Mouse (Mus musculus): ENCODE results near the gene Adcy7.

The Adcy7 gene

DNA sequence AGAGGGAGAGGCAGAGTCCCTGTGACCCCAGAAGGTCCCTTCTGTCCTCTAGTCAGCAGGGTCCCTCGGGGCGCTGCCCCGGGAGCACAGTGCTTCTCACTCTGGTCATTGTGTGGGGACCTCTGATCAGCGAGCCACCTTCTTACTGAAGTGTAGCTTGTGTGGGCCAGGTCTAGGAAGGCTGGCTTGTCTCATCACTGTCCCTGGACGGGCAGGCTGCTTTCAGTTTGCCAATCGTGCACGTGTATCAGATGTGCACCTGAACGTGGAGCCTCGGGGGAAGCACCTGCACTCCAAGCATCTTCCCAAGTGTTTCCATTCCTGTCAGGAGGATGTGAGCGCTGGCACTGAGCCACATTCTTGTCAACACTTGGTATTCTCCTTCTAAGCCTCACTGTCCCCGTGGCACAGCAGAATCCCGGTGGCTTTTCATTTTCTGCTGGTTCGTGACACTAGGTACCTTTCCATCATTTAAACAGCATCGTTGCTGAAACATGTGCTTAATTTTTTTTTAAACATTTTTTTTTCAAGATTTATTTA, 14.3 kb downstream of the Adcy7 start:
- no peak for TF ChIP-seq GATA4 (IDR thresholded peaks at IDR 0.05; ENCODE audit: insufficient replicate concordance, low read length)

DNA sequence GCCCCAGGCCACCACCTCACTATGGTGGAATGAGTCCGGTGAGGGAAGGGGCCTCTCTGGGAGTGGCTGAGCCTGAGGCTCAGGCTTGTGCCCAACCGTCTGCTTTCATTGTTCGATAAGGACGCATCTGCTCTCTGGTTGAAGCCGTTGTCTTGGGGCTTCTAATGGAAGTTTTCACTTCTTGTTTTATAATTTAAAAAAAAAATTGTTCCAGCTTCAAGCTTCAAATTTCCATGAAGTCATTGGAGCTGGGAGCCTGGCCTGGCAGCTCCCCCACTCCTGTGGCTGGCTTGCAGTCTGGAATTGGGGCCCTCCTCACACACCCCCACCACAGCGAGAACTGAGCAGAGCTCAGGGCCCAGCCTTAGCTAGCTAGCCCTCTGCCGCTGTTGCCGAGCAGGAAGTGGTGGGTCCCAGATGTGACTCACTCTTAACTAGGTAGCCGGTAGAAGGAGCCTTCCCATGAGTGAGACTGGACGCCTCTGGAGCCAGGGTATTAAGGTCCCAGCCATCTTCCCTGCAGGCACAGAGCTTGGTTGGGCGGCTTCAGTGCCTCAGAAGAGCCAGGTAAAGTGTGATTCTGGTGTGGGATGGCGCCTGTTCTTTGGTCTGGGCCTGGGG, 16.5 kb downstream of the Adcy7 start:
- TF ChIP-seq GATA4 (IDR thresholded peaks at IDR 0.05; ENCODE audit: insufficient replicate concordance, low read length): no peak

DNA sequence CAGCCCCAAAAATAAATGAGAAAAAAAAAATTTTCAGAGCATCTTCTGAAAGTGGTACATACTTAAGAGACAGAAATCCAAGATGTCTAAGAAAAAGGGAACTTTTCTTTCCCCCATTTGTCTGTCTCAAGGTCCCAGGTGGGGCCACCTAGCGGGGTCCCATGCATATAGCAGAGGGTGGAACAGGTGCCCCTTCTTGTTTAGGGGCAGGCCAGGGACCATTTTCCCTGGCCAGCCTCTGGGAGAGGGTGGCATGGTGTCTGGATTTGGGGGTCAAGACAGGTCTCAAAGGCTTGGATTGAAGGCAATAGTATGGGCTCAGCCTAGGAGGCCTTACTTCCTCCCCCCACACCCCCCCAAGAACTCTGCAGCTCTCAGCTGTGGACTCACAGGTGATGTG, 17.7 kb downstream of the Adcy7 start:
- TF ChIP-seq GATA4 (IDR thresholded peaks at IDR 0.05; ENCODE audit: insufficient replicate concordance, low read length): no peak

DNA sequence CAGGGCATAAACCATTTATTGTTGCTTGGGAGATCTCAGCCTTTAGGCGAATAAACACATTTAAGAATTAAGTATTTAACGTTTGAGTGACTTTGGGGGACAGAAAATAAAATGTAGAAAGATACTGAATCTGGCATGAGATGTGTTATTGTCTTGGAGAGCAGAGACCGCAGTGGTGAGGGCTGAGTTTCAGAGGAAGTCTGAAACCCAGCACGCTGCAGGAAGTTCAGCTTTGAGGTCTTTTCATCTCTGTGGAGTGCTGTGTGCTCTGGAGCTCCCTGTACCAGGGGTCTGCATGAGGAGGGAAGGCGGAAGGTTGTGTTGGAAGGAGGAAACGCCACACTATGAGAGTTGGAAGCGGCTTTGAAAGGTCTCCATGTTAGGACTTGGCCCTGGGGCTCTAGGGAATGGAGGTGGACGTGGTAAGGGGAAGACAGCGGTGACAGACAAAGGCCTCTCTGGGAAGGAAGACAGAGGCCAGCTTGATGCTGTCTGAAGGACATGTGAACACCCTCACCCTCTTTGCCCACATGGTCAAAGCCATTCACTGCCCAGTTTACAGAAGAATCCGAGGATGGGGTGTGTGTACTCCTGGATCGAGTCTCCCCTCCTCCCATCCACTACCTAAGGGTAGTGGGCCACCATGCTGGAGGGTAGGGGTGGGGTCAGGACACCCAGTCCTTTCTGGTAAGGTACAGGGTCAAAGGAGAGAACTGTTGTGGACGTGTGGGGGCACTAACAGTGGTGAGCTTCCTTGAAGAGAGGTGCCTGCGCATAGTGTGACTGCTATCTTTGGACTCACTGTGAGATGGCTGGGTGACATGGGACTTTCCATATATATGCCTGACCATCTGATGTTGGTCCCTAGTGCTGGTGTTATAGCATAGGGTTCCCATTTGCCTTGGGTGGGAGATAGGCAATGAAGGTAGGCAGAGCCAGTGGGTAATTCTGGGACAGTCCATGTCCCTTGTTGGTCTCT, 18.4 kb downstream of the Adcy7 start:
- no peak for TF ChIP-seq GATA4 (IDR thresholded peaks at IDR 0.05; ENCODE audit: insufficient replicate concordance, low read length)

DNA sequence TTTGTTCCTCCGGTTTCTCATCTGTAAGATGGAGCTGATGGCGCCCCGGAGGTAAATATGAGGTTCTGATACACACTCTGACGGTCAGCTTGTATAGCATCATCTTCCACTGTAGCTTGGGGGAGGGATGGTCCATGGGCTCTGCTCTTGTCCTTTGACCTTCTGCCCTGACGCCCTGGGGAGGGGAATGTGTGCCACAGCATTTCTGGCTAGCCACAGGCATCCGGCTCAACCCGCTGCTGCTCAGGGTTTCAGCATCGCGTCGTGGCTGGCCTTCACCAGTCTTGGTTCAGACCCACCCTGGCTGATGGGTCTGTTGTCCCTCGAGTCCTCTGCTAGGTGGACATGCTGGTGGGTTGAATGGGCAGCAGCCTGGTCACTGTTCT, 19.1 kb downstream of the Adcy7 start:
- no peak for TF ChIP-seq GATA4 (IDR thresholded peaks at IDR 0.05; ENCODE audit: insufficient replicate concordance, low read length)

DNA sequence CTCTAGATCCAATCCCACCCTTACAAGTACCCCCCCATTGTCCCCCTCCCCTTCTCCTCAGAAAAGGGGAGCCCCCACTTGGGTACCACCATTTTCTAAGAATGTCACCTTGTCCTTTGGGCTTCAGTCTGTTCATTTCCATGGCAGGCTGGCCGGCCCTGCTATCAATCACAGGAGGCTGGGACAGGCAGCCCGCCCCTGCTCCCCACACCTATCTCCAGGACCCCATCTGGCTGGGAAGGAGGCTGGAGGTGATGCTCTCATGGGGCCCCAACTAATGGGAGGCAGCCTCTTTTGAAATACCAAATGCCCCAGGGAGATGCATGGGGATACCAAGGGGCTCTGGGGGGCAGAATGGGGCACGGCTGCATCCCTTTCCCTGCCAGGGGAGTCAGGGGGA, 20.7 kb downstream of the Adcy7 start:
- no peak for TF ChIP-seq GATA4 (IDR thresholded peaks at IDR 0.05; ENCODE audit: insufficient replicate concordance, low read length)

DNA sequence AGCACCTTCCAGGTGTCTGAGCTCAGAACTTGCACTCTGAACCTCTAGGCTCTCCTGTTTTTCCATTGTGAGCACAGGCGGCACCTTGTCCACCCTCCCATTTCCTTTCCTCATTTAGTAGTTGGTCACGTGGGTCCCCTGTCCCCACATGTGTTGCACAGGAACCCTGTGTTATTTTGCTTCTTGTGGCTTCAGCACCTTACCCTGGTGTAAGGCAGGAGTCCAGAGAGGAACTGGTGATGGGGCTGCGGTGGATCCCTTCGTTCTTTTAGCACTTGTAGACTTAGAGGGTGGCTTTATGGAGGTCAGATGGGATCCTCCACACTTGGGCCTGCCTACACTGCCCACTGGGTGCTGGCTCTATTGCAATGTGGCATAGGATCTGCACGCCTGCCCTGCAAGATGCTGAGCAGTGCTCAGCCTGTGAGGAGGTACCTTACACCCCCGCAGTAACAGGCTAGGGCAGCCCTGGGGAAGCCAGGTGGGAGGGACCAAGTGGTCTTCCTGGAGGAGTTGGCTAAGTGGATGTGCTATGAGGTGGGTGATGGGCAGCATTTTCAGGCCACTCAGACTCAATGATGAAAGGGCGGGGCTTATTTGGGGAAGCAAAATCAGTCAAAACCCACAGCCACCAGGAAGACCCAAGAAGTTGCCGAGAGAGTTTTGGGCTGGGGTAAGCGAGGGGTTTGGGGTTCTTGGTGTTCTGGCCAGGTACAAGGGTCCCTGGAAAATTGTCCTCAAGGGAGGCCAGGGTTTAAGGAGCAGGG, 21.6 kb downstream of the Adcy7 start:
- TF ChIP-seq GATA4 (IDR thresholded peaks at IDR 0.05; ENCODE audit: insufficient replicate concordance, low read length): no peak

DNA sequence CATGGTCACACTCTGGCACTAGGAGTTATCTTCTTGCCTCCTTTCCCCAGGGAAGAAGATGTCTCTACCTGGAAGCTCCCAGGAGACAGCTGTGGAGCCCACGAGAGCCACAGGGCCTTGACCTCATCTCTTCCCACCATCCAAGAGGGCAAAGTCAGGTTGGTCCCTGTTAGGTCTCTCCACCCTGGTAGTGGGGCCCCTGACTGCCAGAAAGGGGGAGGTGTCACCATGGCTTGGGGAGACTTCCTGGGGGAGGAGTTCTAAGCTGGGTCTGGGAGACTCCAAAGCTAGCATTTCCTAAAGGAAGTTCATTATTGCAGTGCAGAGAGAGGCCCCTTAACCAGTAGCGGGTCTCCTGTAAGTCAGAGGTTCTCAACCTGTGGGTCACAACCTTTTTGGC, 22.8 kb downstream of the Adcy7 start:
- no peak for TF ChIP-seq GATA4 (IDR thresholded peaks at IDR 0.05; ENCODE audit: insufficient replicate concordance, low read length)

DNA sequence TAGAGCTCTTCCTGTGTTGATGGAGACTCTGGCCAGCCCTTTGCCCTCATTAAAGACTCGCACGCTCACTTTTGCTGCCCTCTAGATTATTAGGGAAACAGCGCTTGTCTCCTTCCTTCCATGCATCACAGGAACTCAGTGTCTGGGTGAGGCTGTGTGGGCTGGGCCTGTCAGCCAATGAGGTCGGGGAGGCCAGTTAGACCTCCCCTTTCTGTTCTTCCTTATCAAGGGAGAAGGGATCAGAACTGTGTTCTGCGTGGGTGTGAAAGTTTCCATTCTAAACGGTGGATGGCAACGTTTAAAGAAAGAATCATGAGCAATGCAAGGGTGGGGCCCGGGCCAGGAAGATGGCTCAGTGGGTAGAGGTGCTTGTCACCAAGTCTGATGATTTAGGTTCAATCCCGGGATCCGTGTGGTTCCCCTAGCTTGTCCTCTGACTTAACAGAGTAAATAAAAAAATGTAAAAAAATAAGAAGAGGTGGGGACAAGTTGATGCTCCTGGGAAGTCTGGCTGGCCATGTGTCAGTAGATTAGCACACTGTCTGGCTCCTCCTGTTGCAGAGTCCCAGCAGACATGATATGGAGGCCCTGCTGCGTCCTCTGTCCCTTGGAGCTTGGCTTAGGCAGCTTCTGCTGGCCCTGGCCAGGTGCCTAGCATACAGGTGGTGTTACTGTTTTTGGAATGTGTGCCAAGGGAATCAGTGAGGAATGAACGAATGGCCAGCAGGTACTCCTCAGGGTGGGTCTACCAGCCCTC, 26.0 kb downstream of the Adcy7 start:
- no peak for TF ChIP-seq GATA4 (IDR thresholded peaks at IDR 0.05; ENCODE audit: insufficient replicate concordance, low read length)

DNA sequence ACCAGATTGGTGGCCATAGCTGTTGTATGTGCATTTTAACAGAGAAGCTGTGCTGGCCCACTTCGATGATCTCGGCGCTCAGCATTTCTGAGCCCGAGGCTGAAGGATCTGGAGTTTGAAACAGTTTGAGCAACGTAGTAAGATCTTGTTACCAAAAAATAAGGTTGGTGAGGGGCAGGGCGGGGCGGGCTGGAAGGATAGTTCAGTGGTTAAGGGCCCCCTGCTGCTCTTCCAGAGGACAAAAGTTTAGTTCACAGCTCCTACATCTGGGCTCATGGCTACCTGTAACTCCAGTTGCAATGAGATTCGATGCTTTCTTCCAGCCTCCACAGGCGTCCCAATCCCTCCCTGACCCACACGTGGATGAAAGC, 26.5 kb downstream of the Adcy7 start:
- TF ChIP-seq GATA4 (IDR thresholded peaks at IDR 0.05; ENCODE audit: insufficient replicate concordance, low read length): no peak

DNA sequence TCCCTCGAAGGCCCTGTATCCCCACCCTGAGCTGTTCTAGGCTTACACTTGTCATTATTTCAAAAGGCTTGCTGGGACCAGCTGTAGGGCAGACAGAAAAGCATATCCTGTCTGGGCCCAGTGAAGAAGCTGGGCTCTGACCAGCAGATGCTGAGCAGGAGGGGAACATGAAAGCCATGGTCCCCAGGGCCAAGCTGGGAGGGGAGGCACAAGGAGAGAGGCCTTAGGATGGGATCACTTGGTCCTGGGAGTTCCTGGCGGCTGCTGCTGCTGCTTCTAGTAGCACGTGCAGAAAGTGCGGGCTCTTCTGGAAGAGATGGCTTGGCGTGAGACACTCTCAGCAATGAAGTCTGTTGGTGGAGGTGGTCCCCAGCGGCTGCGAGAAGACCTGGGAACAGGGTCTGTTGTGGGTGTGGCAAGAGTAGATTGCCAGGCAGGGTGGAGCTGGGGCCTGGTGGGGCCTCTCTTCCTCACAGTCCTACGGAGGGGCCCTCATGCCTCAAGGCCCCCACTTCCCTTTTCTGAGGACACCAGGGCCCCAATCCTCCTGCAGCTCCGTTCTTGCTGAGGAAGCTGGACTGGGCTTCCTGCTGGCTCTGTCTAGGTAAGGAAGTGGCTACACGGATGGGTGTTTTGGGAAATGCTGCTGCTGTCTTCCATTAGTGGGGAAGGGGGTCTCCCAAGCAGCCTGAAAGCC, 27.9 kb downstream of the Adcy7 start:
- TF ChIP-seq GATA4 (IDR thresholded peaks at IDR 0.05; ENCODE audit: insufficient replicate concordance, low read length): no peak

DNA sequence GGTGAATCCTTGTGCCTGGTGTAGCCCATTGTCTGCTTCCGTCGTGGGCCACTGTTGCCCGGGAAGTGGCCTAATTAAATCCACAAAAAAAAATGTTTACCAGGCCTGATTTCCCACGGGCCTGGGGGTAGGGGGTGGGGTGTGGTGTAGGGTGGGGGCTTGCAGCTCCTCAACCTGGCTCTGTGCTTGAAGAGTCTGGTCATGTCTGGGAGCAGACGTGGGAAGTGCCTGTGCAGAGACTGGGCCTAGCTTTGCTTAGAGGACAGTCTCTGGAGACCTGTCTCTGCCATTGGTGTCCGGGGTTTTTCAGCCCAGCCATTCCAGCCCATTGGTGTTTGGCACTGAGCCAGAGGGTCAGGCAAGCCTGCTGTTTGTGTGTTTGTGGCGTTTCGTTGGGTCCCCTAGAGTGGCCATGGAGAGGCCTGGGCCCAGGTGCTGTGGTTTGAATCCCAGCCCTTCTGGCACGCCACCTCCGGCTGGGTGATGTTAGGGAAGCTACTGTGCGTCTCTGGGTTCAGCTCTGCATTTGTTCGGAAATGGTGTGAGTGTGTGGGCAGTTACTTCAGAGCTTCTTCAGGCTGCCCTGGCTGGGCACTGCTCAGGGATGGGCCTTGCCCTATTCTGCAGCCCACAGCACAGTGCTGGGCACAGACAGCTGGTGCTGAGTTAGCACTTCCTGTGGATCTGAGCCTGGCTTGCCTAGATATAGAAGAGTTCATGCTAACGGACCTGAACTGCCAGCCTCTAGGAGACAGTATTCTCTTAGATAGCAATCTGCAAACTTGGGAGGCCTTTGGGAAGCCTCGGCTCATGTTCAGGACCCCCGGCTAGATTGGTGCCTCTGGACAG, 29.6 kb downstream of the Adcy7 start:
- no peak for TF ChIP-seq GATA4 (IDR thresholded peaks at IDR 0.05; ENCODE audit: insufficient replicate concordance, low read length)

DNA sequence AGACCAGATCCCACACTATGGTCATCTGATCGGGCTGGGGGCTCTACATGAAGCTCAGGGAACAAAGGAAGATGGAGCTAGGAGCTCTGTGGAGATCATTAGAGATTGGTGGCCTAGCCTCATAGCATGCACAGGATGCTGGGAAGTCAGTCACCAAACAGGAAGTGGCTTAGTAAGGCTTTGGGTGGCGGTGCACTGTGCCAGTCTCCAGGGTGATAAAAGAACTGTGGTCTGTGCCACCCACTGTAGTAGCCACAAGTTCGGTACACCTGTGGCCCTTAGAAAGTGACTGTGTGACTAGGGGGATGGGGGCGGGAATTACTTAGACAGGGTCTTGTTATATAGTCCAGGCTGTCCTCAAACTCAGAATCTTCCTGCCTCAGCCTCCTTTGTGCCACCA, 33.6 kb downstream of the Adcy7 start:
- TF ChIP-seq GATA4 (IDR thresholded peaks at IDR 0.05; ENCODE audit: insufficient replicate concordance, low read length): no peak

All from liver, adult (tissue).